Mouse (Mus musculus): ENCODE results near the gene Agtr1a. TPM values are rescaled to one million over a fixed set of nuclear protein-coding genes. Genes with fewer than 3 reads are reported as not detected.

Gene Agtr1a
- polyA plus RNA-seq, 1 experiment, result not detected

- no peaks in the 10 kb centered on the region for H3K79me2 ChIP-seq (ENCODE audit: control insufficient read depth, insufficient read depth)
- H3ac ChIP-seq (ENCODE audit: control insufficient read depth, insufficient read length), result no peak overlapping the region
- no peak overlapping the region for H3K4me3 ChIP-seq
- H3K4me2 ChIP-seq (ENCODE audit: low read depth), result no peak overlapping the region
- no peaks in the 10 kb centered on the region for H3K36me3 ChIP-seq (ENCODE audit: control insufficient read depth, insufficient read depth)
- no peaks in the 10 kb centered on the region for H3K27me3 ChIP-seq (ENCODE audit: control insufficient read depth, insufficient read depth, insufficient read length)
- no peak for TF ChIP-seq MAX (IDR thresholded peaks at IDR 0.05; ENCODE audit: low read depth)
- TF ChIP-seq POLR2A (IDR thresholded peaks at IDR 0.05; ENCODE audit: insufficient read length, low read depth), result no peak
- no peak for TF ChIP-seq TCF3 (IDR thresholded peaks at IDR 0.05; ENCODE audit: insufficient read length, low read depth)
- TF ChIP-seq MYOG (IDR thresholded peaks at IDR 0.05; ENCODE audit: control insufficient read depth in 1 of 3, insufficient read depth in 1 of 3, insufficient read length in 2 of 3, low read depth in 2 of 3), result no peak
- TF ChIP-seq SRF (IDR thresholded peaks at IDR 0.05; ENCODE audit: control insufficient read depth, insufficient read length, low read depth), result no peak
- TF ChIP-seq E2F4 (IDR thresholded peaks at IDR 0.05; ENCODE audit: insufficient read depth), result no peak
- no peak for TF ChIP-seq MYOD1 (IDR thresholded peaks at IDR 0.05; ENCODE audit: control insufficient read depth in 1 of 3, insufficient read length in 2 of 3, low read depth in 2 of 3)
- no peak for TF ChIP-seq TCF12 (IDR thresholded peaks at IDR 0.05; ENCODE audit: insufficient read depth, poor library complexity, severe bottlenecking)
- no peak for TF ChIP-seq CEBPB (IDR thresholded peaks at IDR 0.05; ENCODE audit: insufficient read depth, poor library complexity, severe bottlenecking)
- no peak for TF ChIP-seq POLR2AphosphoS2 (IDR thresholded peaks at IDR 0.05; ENCODE audit: insufficient read length, low read depth)
Measured at GRCm38 (mm10) chr13:30396431-30396830, 60.2 kb downstream of the Agtr1a start.

DNA sequence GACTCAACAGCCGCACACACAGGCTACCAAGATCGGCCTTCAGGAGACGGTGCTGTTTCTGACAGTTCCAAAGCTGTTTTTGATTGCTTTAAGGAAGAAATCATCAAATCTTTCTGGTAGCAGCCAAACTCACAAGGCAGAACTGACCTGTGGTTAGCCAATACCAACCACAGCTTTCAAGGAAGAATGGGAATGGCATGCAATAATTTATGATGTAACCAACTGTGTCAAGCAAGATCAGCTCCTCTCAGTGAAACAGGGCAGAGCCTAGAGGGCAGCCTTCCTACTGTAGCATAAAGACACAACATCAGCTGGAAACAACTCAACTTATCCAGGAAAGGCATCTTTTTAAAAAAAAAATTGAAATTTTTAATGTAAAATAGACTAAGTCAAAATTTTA is 62.6 kb downstream of the Agtr1a start:
- no peak overlapping the region for H3K4me3 ChIP-seq
- H3K79me2 ChIP-seq (ENCODE audit: control insufficient read depth, insufficient read depth), result no peaks in the 10 kb centered on the region
- H3K27me3 ChIP-seq (ENCODE audit: control insufficient read depth, insufficient read depth, insufficient read length), result no peaks in the 10 kb centered on the region
- no peak overlapping the region for H3ac ChIP-seq (ENCODE audit: control insufficient read depth, insufficient read length)
- no peaks in the 10 kb centered on the region for H3K36me3 ChIP-seq (ENCODE audit: control insufficient read depth, insufficient read depth)
- TF ChIP-seq E2F4 (IDR thresholded peaks at IDR 0.05; ENCODE audit: insufficient read depth) (no peak), POLR2AphosphoS2 (IDR thresholded peaks at IDR 0.05; ENCODE audit: insufficient read length, low read depth) (no peak), POLR2A (IDR thresholded peaks at IDR 0.05; ENCODE audit: insufficient read length, low read depth) (no peak), REST (IDR thresholded peaks at IDR 0.05; ENCODE audit: insufficient read depth, insufficient read length) (no peak), MYOD1 (IDR thresholded peaks at IDR 0.05; ENCODE audit: control insufficient read depth in 1 of 3, insufficient read length in 2 of 3, low read depth in 2 of 3) (no peak), TCF12 (IDR thresholded peaks at IDR 0.05; ENCODE audit: insufficient read depth, poor library complexity, severe bottlenecking) (no peak)
- H3K4me2 ChIP-seq (ENCODE audit: low read depth), result peak overlapping the region; percentile 5

DNA sequence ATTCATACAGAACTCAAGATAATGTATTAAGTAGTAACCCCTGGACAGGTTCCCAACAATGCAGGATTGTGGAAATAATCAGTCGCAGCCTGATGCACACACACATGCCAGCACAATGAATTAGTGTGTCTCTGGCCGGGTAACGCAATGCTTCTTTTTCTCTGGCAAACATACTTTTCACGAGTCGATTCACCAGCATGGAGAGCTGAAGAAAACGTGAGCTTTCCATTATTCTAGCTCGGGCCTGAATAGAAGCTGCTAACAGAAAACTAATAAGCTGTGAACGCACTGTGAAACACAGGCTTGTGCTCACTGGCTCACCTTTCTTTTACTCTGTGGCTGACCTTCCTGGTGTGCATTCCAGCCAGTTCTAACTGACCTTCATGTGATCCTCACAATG is 64.4 kb downstream of the Agtr1a start:
- TF ChIP-seq CEBPB (IDR thresholded peaks at IDR 0.05; ENCODE audit: insufficient read depth, poor library complexity, severe bottlenecking) (no peak), REST (IDR thresholded peaks at IDR 0.05; ENCODE audit: insufficient read depth, insufficient read length) (no peak), SRF (IDR thresholded peaks at IDR 0.05; ENCODE audit: control insufficient read depth, insufficient read length, low read depth) (no peak), POLR2AphosphoS2 (IDR thresholded peaks at IDR 0.05; ENCODE audit: insufficient read length, low read depth) (no peak), MYOG (IDR thresholded peaks at IDR 0.05; ENCODE audit: control insufficient read depth in 1 of 3, insufficient read depth in 1 of 3, insufficient read length in 2 of 3, low read depth in 2 of 3) (no peak), MAX (IDR thresholded peaks at IDR 0.05; ENCODE audit: low read depth) (no peak), POLR2A (IDR thresholded peaks at IDR 0.05; ENCODE audit: insufficient read length, low read depth) (no peak), MYOD1 (IDR thresholded peaks at IDR 0.05; ENCODE audit: control insufficient read depth in 1 of 3, insufficient read length in 2 of 3, low read depth in 2 of 3) (no peak), USF1 (IDR thresholded peaks at IDR 0.05; ENCODE audit: low read depth) (no peak), E2F4 (IDR thresholded peaks at IDR 0.05; ENCODE audit: insufficient read depth) (no peak), TCF3 (IDR thresholded peaks at IDR 0.05; ENCODE audit: insufficient read length, low read depth) (no peak), TCF12 (IDR thresholded peaks at IDR 0.05; ENCODE audit: insufficient read depth, poor library complexity, severe bottlenecking) (no peak)
- Histone ChIP-seq H3K4me3 (no peak overlapping the region), H3ac (ENCODE audit: control insufficient read depth, insufficient read length) (no peak overlapping the region)

GRCm38 (mm10) chr13:30403874-30404273 is 67.6 kb downstream of the Agtr1a start:
- no peaks in the 10 kb centered on the region for H3K27me3 ChIP-seq (ENCODE audit: control insufficient read depth, insufficient read depth, insufficient read length)
- H3K4me2 ChIP-seq (ENCODE audit: low read depth), result no peak overlapping the region
- H3K36me3 ChIP-seq (ENCODE audit: control insufficient read depth, insufficient read depth), result no peaks in the 10 kb centered on the region
- no peak overlapping the region for H3ac ChIP-seq (ENCODE audit: control insufficient read depth, insufficient read length)
- no peaks in the 10 kb centered on the region for H3K79me2 ChIP-seq (ENCODE audit: control insufficient read depth, insufficient read depth)
- no peak for TF ChIP-seq E2F4 (IDR thresholded peaks at IDR 0.05; ENCODE audit: insufficient read depth)
- no peak for TF ChIP-seq SRF (IDR thresholded peaks at IDR 0.05; ENCODE audit: control insufficient read depth, insufficient read length, low read depth)
- no peak for TF ChIP-seq MAX (IDR thresholded peaks at IDR 0.05; ENCODE audit: low read depth)
- no peak for TF ChIP-seq REST (IDR thresholded peaks at IDR 0.05; ENCODE audit: insufficient read depth, insufficient read length)
- TF ChIP-seq CEBPB (IDR thresholded peaks at IDR 0.05; ENCODE audit: insufficient read depth, poor library complexity, severe bottlenecking), result no peak
- TF ChIP-seq TCF12 (IDR thresholded peaks at IDR 0.05; ENCODE audit: insufficient read depth, poor library complexity, severe bottlenecking), result no peak
- no peak for TF ChIP-seq POLR2A (IDR thresholded peaks at IDR 0.05; ENCODE audit: insufficient read length, low read depth)
- no peak for TF ChIP-seq TCF3 (IDR thresholded peaks at IDR 0.05; ENCODE audit: insufficient read length, low read depth)
- TF ChIP-seq MYOD1 (IDR thresholded peaks at IDR 0.05; ENCODE audit: control insufficient read depth in 1 of 3, insufficient read length in 2 of 3, low read depth in 2 of 3), result no peak
- TF ChIP-seq MYOG (IDR thresholded peaks at IDR 0.05; ENCODE audit: control insufficient read depth in 1 of 3, insufficient read depth in 1 of 3, insufficient read length in 2 of 3, low read depth in 2 of 3), result no peak
- no peak overlapping the region for H3K4me3 ChIP-seq

More for the DNA sequence above, 64.4 kb downstream of the Agtr1a start:
- Histone ChIP-seq H3K27me3 (ENCODE audit: control insufficient read depth, insufficient read depth, insufficient read length) (no peaks in the 10 kb centered on the region), H3K79me2 (ENCODE audit: control insufficient read depth, insufficient read depth) (no peaks in the 10 kb centered on the region), H3K36me3 (ENCODE audit: control insufficient read depth, insufficient read depth) (no peaks in the 10 kb centered on the region), H3K4me2 (ENCODE audit: low read depth) (no peak overlapping the region)

DNA sequence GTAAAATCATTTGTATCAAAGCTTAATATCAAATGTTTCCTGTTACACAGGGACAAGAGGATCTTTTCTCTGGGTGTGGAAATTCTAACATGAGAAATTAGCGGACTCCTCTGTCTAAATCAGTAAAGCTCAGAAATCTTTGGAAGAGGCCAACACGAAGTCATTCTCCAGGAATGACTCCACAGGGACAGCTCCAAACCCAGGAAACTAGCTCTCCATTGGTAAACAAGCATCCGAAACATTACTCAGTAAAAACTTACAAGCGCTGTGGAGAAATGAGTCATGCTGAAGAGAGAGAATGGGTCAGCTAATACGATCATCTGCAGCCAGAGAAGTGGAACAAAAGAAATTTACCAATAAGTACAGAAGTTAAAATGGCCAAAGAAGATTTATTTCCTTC is 82.4 kb downstream of the Agtr1a start:
- Histone ChIP-seq H3K36me3 (ENCODE audit: control insufficient read depth, insufficient read depth) (no peaks in the 10 kb centered on the region), H3K27me3 (ENCODE audit: control insufficient read depth, insufficient read depth, insufficient read length) (no peaks in the 10 kb centered on the region), H3K79me2 (ENCODE audit: control insufficient read depth, insufficient read depth) (no peaks in the 10 kb centered on the region), H3K4me2 (ENCODE audit: low read depth) (no peak overlapping the region), H3ac (ENCODE audit: control insufficient read depth, insufficient read length) (no peak overlapping the region), H3K4me3 (no peak overlapping the region)
- TF ChIP-seq POLR2AphosphoS2 (IDR thresholded peaks at IDR 0.05; ENCODE audit: insufficient read length, low read depth) (no peak), MYOG (IDR thresholded peaks at IDR 0.05; ENCODE audit: control insufficient read depth in 1 of 3, insufficient read depth in 1 of 3, insufficient read length in 2 of 3, low read depth in 2 of 3) (no peak)

Measured in myocyte (in vitro differentiated cells).